Mouse (Mus musculus) ES-E14 (cell line): ENCODE measurements around the gene Bid. TPM values are rescaled to one million over a fixed set of nuclear protein-coding genes. Genes with fewer than 3 reads are reported as not detected.

Source experiments
- DNase-seq: peaks from one replicate; pipeline ENCODE4 v3.0.0-alpha.2; 2013; ENCODE audit warnings: low read depth, low spot score
- H3K27ac ChIP-seq: 2 replicates; pipeline ENCODE4 v1.5.1; 2012; ENCODE audit warnings: low read depth, mild to moderate bottlenecking, low read length, moderate library complexity, mixed read lengths; ENCODE audit not compliant: poor library complexity, insufficient read depth, severe bottlenecking
- H3K36me3 ChIP-seq: 2 replicates; pipeline ENCODE4 v1.6.1; 2012; ENCODE audit warnings: mild to moderate bottlenecking, low read length, moderate library complexity, mixed read lengths; ENCODE audit not compliant: control insufficient read depth, poor library complexity, insufficient read depth, severe bottlenecking
- H3K4me1 ChIP-seq, 2 experiments: fragments of 150-350 bp in 1 of 2; sonication (generic) in 1 of 2; 2 replicates each; pipeline ENCODE4 v1.6.1; 2012; ENCODE audit warnings: low read length in 2 of 2, mild to moderate bottlenecking in 1 of 2, mixed read lengths in 1 of 2; ENCODE audit not compliant: control insufficient read depth in 2 of 2, insufficient read depth in 2 of 2, poor library complexity in 1 of 2
- H3K4me3 ChIP-seq, 2 experiments: fragments of 150-350 bp in 1 of 2; sonication (generic) in 1 of 2; 2 replicates each; pipeline ENCODE4 v1.5.1; 2012; ENCODE audit warnings: low read length in 2 of 2, low read depth in 1 of 2, mild to moderate bottlenecking in 1 of 2, mixed read lengths in 1 of 2; ENCODE audit not compliant: insufficient read depth in 1 of 2, poor library complexity in 1 of 2, severe bottlenecking in 1 of 2
- H3K9ac ChIP-seq: 2 replicates; pipeline ENCODE4 v1.6.1; 2012; ENCODE audit warnings: low read depth, mild to moderate bottlenecking, low read length, mixed read lengths; ENCODE audit not compliant: poor library complexity, insufficient read depth, severe bottlenecking
- H3K9me3 ChIP-seq: fragments of 150-350 bp; sonication (generic); 2 replicates; pipeline ENCODE4 v1.6.1; 2012; ENCODE audit warnings: low read depth, mild to moderate bottlenecking, low read length; ENCODE audit not compliant: control insufficient read depth, insufficient read depth
- CHD2 ChIP-seq: IDR thresholded peaks from 2 replicates; pipeline ENCODE4 v1.6.1; 2014; ENCODE audit warnings: mild to moderate bottlenecking, low read depth, low read length, inconsistent platforms
- HCFC1 ChIP-seq: IDR thresholded peaks from 2 replicates; pipeline ENCODE4 v1.6.1; 2012; ENCODE audit warnings: low read length, inconsistent platforms, borderline replicate concordance; ENCODE audit not compliant: insufficient read depth
- MAFK ChIP-seq: IDR thresholded peaks from 2 replicates; pipeline ENCODE4 v1.6.1; 2014; ENCODE audit warnings: mild to moderate bottlenecking, low read depth, low read length, inconsistent platforms; ENCODE audit not compliant: insufficient read depth
- ZC3H11A ChIP-seq: IDR thresholded peaks from 2 replicates; pipeline ENCODE4 v1.6.1; 2012; ENCODE audit warnings: low read depth, mild to moderate bottlenecking, inconsistent platforms, low read length, borderline replicate concordance
- ZNF384 ChIP-seq: IDR thresholded peaks from 2 replicates; pipeline ENCODE4 v1.6.1; 2012; ENCODE audit warnings: low read depth, low read length, inconsistent platforms
- in situ Hi-C, 2 experiments: fragments of 600-800 bp; cut with MboI; formaldehyde crosslinking; loops; one replicate each; pipeline ENCODE4 v1.15.1; 2025; ENCODE audit warnings: low sequenced_read_pairs in 2 of 2, inconsistent platforms in 1 of 2; ENCODE audit not compliant: unreplicated experiment in 2 of 2
- total RNA-seq: library from RNA; depleted of rRNA; stranded (reverse); fragments of 300-350 nt; gene quantifications from 2 replicates; pipeline ENCODE4 v1.2.3, GENCODE M21; 2012

Bid gene
- total RNA-seq, 1 experiment, result 20.0 TPM

- H3K36me3 ChIP-seq, result peaks cover 5% of the 10 kb centered on the region; the same call in 1 of the 2 replicates
- TF ChIP-seq CHD2 (no peak), ZC3H11A (no peak), HCFC1 (no peak), ZNF384 (no peak)
- no peak overlapping the region for H3K27ac ChIP-seq
- H3K4me1 ChIP-seq, result no peaks in the 10 kb centered on the region
- no peak for DNase-seq
- in situ Hi-C loops, result no loop called here
- no peak overlapping the region for H3K4me3 ChIP-seq
- no peak overlapping the region for H3K9ac ChIP-seq
- no peaks in the 10 kb centered on the region for H3K9me3 ChIP-seq
Observed at GRCm38 (mm10) chr6:120868824-120869223, 47.8 kb downstream of the Bid start.

GRCm38 (mm10) chr6:120866051-120866814 is 50.4 kb downstream of the Bid start:
- in situ Hi-C loops, result no loop called here
- Histone ChIP-seq H3K27ac (no peak overlapping the region), H3K4me3 (no peak overlapping the region), H3K9ac (no peak overlapping the region), H3K4me1 (no peaks in the 10 kb centered on the region), H3K36me3 (peaks cover 5% of the 10 kb centered on the region; the same call in 1 of the 2 replicates), H3K9me3 (no peaks in the 10 kb centered on the region)
- DNase-seq, result no peak
- TF ChIP-seq HCFC1, result no peak
- no peak for TF ChIP-seq CHD2
- no peak for TF ChIP-seq ZC3H11A
- no peak for TF ChIP-seq ZNF384
- no peak for TF ChIP-seq MAFK

- H3K36me3 ChIP-seq, result no peaks in the 10 kb centered on the region; the same call in 1 of the 2 replicates
- peaks cover 3 to 6% of the 10 kb centered on the region in 2 experiments; a peak in 1 of 4 replicates for H3K4me1 ChIP-seq
- H3K9me3 ChIP-seq, result no peaks in the 10 kb centered on the region
- DNase-seq, result no peak
- no peak overlapping the region for H3K4me3 ChIP-seq
- H3K27ac ChIP-seq, result no peak overlapping the region
- TF ChIP-seq MAFK (no peak), CHD2 (no peak), HCFC1 (no peak)
- no peak overlapping the region for H3K9ac ChIP-seq
- in situ Hi-C loops, result no loop called here
Observed at GRCm38 (mm10) chr6:120860079-120860478, 56.6 kb downstream of the Bid start.

GRCm38 (mm10) chr6:120858217-120858711 is 58.4 kb downstream of the Bid start:
- Histone ChIP-seq H3K27ac (no peak overlapping the region), H3K36me3 (peaks cover 3% of the 10 kb centered on the region), H3K4me1 (peaks cover 3 to 6% of the 10 kb centered on the region in 2 experiments; a peak in 1 of 4 replicates), H3K9me3 (no peaks in the 10 kb centered on the region), H3K9ac (no peak overlapping the region), H3K4me3 (no peak overlapping the region)
- no peak for DNase-seq
- TF ChIP-seq ZNF384, result no peak
- no peak for TF ChIP-seq ZC3H11A
- TF ChIP-seq MAFK, result no peak
- TF ChIP-seq HCFC1, result no peak
- TF ChIP-seq CHD2, result no peak
- in situ Hi-C loops, result no loop called here
